Mouse (Mus musculus) stomach, embryonic 16.5 days (tissue): ENCODE measurements at regions not wholly inside any gene's neighbourhood (a gene's known extent, or its start where the extent isn't known, plus 50 kb on each side); places are given as distances from the start of the nearest gene placed in this dataset.
"Not testable (repeated sequence)": the region's sequence is repeated elsewhere in the genome, so short reads cannot be mapped to it uniquely, and the experiment has no call there.

ENCODE experiments used
- ATAC-seq: fragments of 200-750 bp; cut with Nextera tagmentation; 2 replicates; pipeline ENCODE4 v1.8.0; 2017; ENCODE audit warnings: moderate number of reproducible peaks, moderate TSS enrichment; ENCODE audit not compliant: insufficient read depth, low FRiP score
- H3K27ac ChIP-seq: fragments of 300-500 bp; sonication (generic); 2 replicates; pipeline ENCODE4 v1.5.1; 2014; ENCODE audit warnings: low read length
- H3K27me3 ChIP-seq: fragments of 300-500 bp; sonication (generic); 2 replicates; pipeline ENCODE4 v1.6.1; 2014; ENCODE audit warnings: low read length, control low read depth, mixed read lengths; ENCODE audit not compliant: control insufficient read depth, insufficient read depth
- H3K36me3 ChIP-seq: fragments of 300-500 bp; sonication (generic); 2 replicates; pipeline ENCODE4 v1.6.1; 2014; ENCODE audit warnings: low read length; ENCODE audit not compliant: control insufficient read depth, insufficient read depth
- H3K4me1 ChIP-seq: fragments of 300-500 bp; sonication (generic); 2 replicates; pipeline ENCODE4 v1.6.1; 2014; ENCODE audit warnings: low read length, control low read depth, mixed read lengths; ENCODE audit not compliant: control insufficient read depth, insufficient read depth
- H3K4me2 ChIP-seq: fragments of 300-500 bp; sonication (generic); 2 replicates; pipeline ENCODE4 v1.6.1; 2014; ENCODE audit warnings: low read depth, low read length, mixed read lengths
- H3K4me3 ChIP-seq: fragments of 300-500 bp; sonication (generic); replicated peaks from 2 replicates; pipeline ENCODE4 v1.5.1; 2014; ENCODE audit warnings: mild to moderate bottlenecking, low read length
- H3K9ac ChIP-seq: fragments of 300-500 bp; sonication (generic); 2 replicates; pipeline ENCODE4 v1.6.1; 2014; ENCODE audit warnings: low read length
- H3K9me3 ChIP-seq: fragments of 300-500 bp; sonication (generic); replicated peaks from 2 replicates; pipeline ENCODE4 v1.6.1; 2016; ENCODE audit warnings: low read length, control low read depth; ENCODE audit not compliant: control insufficient read depth
- WGBS: fragments of 180-500 bp; shearing (Covaris S2); extraction: QIAGEN DNeasy Blood & Tissue Kit; methylation state at CpG from one replicate; pipeline ENCODE4 v1.1.7; 2014; 5-methylcytosine and 5-hydroxymethylcytosine counted together

- 100% methylated on average over 1 of the region's 3 CpGs for WGBS
- not testable (repeated sequence) for H3K27me3 ChIP-seq, H3K27ac ChIP-seq, H3K9ac ChIP-seq, ATAC-seq, H3K36me3 ChIP-seq, H3K4me2 ChIP-seq, H3K4me1 ChIP-seq, H3K4me3 ChIP-seq, H3K9me3 ChIP-seq
These were observed 65.8 kb downstream of the 1700018G05Rik start for GRCm38 (mm10) chrX:102993956-102994355.
